Mouse (Mus musculus) kidney, adult 2 months (tissue): ENCODE data around the gene Galnt2. TPM values are rescaled to one million over a fixed set of nuclear protein-coding genes. Genes with fewer than 3 reads are reported as not detected.

Experiments used
- DNase-seq: peaks from one replicate; pipeline ENCODE4 v3.0.0; 2021
- H3K27ac ChIP-seq: fragments of 200-500 bp; 2 replicates; pipeline ENCODE4 v1.5.1; 2012; ENCODE audit warnings: low read depth, low read length, control low read depth, inconsistent platforms; ENCODE audit not compliant: insufficient read depth
- H3K27me3 ChIP-seq: fragments of 200-500 bp; replicated peaks from 2 replicates; pipeline ENCODE4 v1.6.1; 2012; ENCODE audit warnings: mild to moderate bottlenecking, moderate library complexity, low read length, inconsistent platforms; ENCODE audit not compliant: control insufficient read depth, insufficient read depth
- H3K36me3 ChIP-seq: fragments of 200-500 bp; 2 replicates; pipeline ENCODE4 v1.6.1; 2012; ENCODE audit warnings: mild to moderate bottlenecking, moderate library complexity, low read length, inconsistent platforms; ENCODE audit not compliant: control insufficient read depth, insufficient read depth
- H3K4me1 ChIP-seq: fragments of 200-500 bp; 2 replicates; pipeline ENCODE4 v1.6.1; 2011; ENCODE audit warnings: low read length; ENCODE audit not compliant: control insufficient read depth, insufficient read depth
- H3K4me3 ChIP-seq: fragments of 200-500 bp; 2 replicates; pipeline ENCODE4 v1.5.1; 2011; ENCODE audit warnings: mild to moderate bottlenecking, low read depth, low read length, control low read depth; ENCODE audit not compliant: insufficient read depth
- CTCF ChIP-seq: fragments of 200-500 bp; conservative IDR thresholded peaks from 2 replicates; pipeline ENCODE4 v1.5.1; 2011; ENCODE audit warnings: low read depth, mild to moderate bottlenecking, control low read depth, low read length, moderate library complexity, mixed read lengths; ENCODE audit not compliant: insufficient read depth, insufficient read length
- POLR2A ChIP-seq: fragments of 200-500 bp; IDR thresholded peaks from one replicate; pipeline ENCODE4 v1.6.1; 2011; ENCODE audit warnings: low read depth, low read length, control low read depth
- WGBS: fragments of 180-500 bp; shearing (Covaris S2); methylation state at CpG from one replicate; pipeline ENCODE4 v1.1.7; 2018; 5-methylcytosine and 5-hydroxymethylcytosine counted together
- polyA plus RNA-seq: library from polyadenylated mRNA; depleted of rRNA; stranded (reverse); fragments of >200 nt; gene quantifications from 2 replicates; pipeline ENCODE4 v1.2.3, GENCODE M21; 2012

Gene Galnt2
- polyA plus RNA-seq, 1 experiment = 17.0 TPM

DNA sequence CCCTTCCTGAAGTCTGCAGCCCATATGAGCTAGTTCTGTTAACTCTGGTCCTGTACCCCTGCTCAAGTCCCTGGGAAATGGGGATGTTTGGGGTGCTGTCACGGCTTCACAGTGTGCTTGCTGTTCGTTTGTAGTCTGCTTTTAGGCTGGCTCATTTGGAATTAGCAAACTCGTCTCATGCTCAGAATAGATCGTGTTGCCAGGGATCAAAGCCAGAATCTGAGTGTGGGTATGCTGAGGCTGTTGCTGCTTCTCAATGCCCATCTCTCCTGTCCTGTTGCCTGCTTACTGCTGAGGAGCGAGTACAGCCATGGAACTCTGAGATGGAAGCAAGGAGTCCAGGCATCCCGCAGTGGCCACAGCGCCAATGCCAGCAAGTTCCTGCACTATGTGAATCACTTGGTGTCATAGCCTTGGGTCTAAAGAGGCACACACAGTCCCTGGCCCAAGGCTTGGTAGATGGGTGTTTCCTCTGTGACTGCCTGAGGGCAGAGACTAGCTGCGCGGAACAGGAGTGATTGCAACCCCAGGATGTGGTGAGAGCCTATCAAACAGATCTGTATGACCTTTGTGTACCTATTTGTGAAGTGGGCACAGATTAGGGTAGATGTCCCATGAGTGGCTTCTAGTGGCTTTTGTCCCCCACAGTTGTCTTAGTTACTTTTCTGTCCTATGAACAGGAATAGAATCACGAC lies 44.3 kb downstream of the Galnt2 start:
- WGBS = 92% methylated on average over 10 of the region's 10 CpGs
- Histone ChIP-seq H3K36me3 (no peaks in the 10 kb centered on the region), H3K4me3 (no peak overlapping the region), H3K27ac (no peak overlapping the region), H3K4me1 (peaks cover 48% of the 10 kb centered on the region), H3K27me3 (no peaks in the 10 kb centered on the region)
- DNase-seq = no peak
- TF ChIP-seq POLR2A (no peak), CTCF (no peak)

DNA sequence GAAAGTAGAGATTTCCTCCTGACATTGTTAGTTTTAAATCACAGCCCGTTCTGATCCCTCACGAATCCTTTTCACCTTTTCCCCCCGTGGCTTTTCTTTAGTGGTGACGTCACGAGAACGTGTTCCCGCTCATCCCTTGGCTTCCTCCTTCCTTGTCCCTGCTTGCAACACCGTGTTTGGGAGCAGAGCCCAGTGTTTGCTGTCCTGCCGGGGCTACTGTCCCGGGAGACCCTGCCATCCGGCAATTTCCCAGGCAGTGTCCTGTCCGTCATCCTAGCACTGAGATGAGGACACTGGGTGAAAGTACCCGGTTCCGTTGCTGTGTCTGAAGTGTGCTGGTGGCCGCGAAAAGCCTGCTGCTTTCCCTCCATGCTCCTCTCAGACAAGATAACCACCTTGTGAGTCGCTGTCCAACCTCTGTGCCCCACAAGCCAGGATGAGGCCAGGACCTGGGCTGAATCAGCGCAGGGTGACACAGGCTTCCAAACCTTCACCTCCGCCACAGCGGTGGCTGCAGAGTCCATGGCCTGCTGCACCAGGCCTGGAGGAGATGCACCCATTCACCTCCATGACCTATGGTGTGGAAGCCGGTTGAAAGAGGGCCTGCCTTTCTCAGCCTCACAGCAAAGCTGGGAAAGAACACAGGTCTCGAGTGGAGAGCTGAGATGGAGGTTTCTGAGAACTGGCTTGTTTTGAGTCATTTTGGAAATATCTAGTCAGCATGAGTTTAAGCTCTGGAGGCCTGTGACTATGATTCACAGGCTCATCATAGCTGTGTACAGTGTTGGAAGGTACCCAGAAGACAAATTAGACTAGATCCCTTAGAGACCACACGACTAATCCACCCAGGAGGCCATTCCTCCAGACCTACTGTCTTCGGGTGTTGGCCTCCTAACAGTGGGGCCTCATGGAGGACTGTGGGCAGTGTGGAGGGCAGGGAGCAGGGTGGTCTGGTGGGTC lies 47.0 kb downstream of the Galnt2 start:
- 63% methylated on average over 24 of the region's 24 CpGs for WGBS
- no peak for TF ChIP-seq POLR2A
- no peak for TF ChIP-seq CTCF
- peak; percentile 30 for DNase-seq
- no peaks in the 10 kb centered on the region for H3K27me3 ChIP-seq
- no peak overlapping the region for H3K4me3 ChIP-seq
- H3K27ac ChIP-seq = no peak overlapping the region
- no peaks in the 10 kb centered on the region for H3K36me3 ChIP-seq
- peaks cover 34% of the 10 kb centered on the region for H3K4me1 ChIP-seq

- TF ChIP-seq CTCF (no peak), POLR2A (no peak)
- peaks cover 35% of the 10 kb centered on the region for H3K4me1 ChIP-seq
- no peaks in the 10 kb centered on the region for H3K36me3 ChIP-seq
- no peaks in the 10 kb centered on the region for H3K27me3 ChIP-seq
- 39% methylated on average over 7 of the region's 7 CpGs for WGBS
- H3K27ac ChIP-seq = no peak overlapping the region
- H3K4me3 ChIP-seq = no peak overlapping the region
- peak; percentile 68 for DNase-seq
Measured at GRCm38 (mm10) chr8:124278956-124279689, 47.9 kb downstream of the Galnt2 start.

GRCm38 (mm10) chr8:124279690-124279985 lies 48.4 kb downstream of the Galnt2 start:
- H3K27ac ChIP-seq = no peak overlapping the region
- no peak for DNase-seq
- 92% methylated on average over 5 of the region's 5 CpGs for WGBS
- H3K36me3 ChIP-seq = no peaks in the 10 kb centered on the region
- H3K4me1 ChIP-seq = peaks cover 41% of the 10 kb centered on the region
- H3K27me3 ChIP-seq = no peaks in the 10 kb centered on the region
- no peak overlapping the region for H3K4me3 ChIP-seq
- no peak for TF ChIP-seq POLR2A
- no peak for TF ChIP-seq CTCF

DNA sequence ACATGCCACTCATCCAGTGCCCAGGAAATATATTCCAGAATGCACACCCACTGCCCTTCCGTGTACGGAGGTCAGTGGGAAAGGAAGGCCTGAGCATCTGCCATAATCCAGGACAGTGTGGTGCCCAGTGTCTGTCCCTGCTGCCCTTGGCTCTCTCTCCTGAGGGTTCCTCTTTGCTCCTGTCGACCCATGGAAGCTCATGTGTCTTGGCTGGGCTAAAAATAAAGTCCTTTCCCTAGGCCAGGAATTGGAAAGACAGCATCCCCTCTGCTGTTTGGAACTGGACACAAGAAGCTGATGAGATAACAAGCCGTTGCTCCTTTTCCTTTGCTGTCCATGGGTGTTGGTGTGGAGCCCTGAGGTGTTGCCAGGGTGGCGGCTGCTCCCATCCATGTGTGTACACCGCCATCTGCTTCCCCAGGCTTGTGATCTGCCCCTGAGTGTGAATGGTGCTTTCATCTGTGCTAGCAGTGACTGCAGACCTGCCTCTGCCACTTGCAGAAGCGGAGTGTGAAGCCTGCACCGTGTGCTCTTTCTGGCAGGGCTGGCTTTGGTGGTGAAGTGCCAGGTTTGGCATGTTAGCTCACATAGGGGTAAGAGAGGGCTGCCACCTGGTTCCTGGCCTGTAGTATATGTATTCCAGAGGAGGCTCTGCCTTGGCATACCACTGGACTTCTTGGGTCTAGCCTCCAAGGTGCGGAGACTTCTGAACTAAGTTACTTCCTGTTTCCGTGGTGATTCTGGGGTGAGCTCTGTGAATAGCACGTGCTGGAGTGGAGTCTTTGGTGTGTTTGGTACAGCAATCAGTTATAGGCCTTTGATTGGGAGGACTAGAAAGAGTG lies 50.7 kb downstream of the Galnt2 start:
- no peak for DNase-seq

GRCm38 (mm10) chr8:124282878-124283630 lies 51.9 kb downstream of the Galnt2 start:
- no peaks in the 10 kb centered on the region for H3K27me3 ChIP-seq
- no peaks in the 10 kb centered on the region for H3K36me3 ChIP-seq
- DNase-seq = no peak
- WGBS = 70% methylated on average over 12 of the region's 12 CpGs
- H3K4me1 ChIP-seq = peaks cover 56% of the 10 kb centered on the region
- no peak for TF ChIP-seq POLR2A
- no peak for TF ChIP-seq CTCF
- H3K27ac ChIP-seq = no peak overlapping the region
- no peak overlapping the region for H3K4me3 ChIP-seq

More for the DNA sequence above, 50.7 kb downstream of the Galnt2 start:
- H3K4me3 ChIP-seq = no peak overlapping the region
- no peaks in the 10 kb centered on the region for H3K36me3 ChIP-seq
- H3K27me3 ChIP-seq = no peaks in the 10 kb centered on the region
- 56% methylated on average over 11 of the region's 11 CpGs for WGBS
- peaks cover 58% of the 10 kb centered on the region for H3K4me1 ChIP-seq
- TF ChIP-seq CTCF (no peak), POLR2A (no peak)
- H3K27ac ChIP-seq = no peak overlapping the region
